Mouse (Mus musculus) heart, embryonic 12.5 days (tissue): Measurements from ENCODE around the gene Cd59b. TPM values are rescaled to one million over a fixed set of nuclear protein-coding genes. Genes with fewer than 3 reads are reported as not detected.

Source experiments
- ATAC-seq: fragments of 200-750 bp; cut with Nextera tagmentation; 2 replicates; pipeline ENCODE4 v1.8.0; 2017; ENCODE audit warnings: moderate TSS enrichment, moderate library complexity; ENCODE audit not compliant: insufficient number of reproducible peaks, low FRiP score
- H3K27ac ChIP-seq: fragments of 300-500 bp; sonication (generic); 2 replicates; pipeline ENCODE4 v1.5.1; 2016; ENCODE audit warnings: mild to moderate bottlenecking, moderate library complexity; ENCODE audit not compliant: poor library complexity, severe bottlenecking
- H3K27me3 ChIP-seq: fragments of 300-500 bp; sonication (generic); replicated peaks from 2 replicates; pipeline ENCODE4 v1.6.1; 2016; ENCODE audit warnings: mild to moderate bottlenecking, moderate library complexity
- H3K36me3 ChIP-seq: fragments of 300-500 bp; sonication (generic); 2 replicates; pipeline ENCODE4 v1.6.1; 2016; ENCODE audit warnings: mild to moderate bottlenecking, moderate library complexity
- H3K4me1 ChIP-seq: fragments of 300-500 bp; sonication (generic); replicated peaks from 2 replicates; pipeline ENCODE4 v1.6.1; 2016; ENCODE audit warnings: mild to moderate bottlenecking
- H3K4me2 ChIP-seq: fragments of 300-500 bp; sonication (generic); 2 replicates; pipeline ENCODE4 v1.6.1; 2016; ENCODE audit warnings: mild to moderate bottlenecking, moderate library complexity
- H3K4me3 ChIP-seq: fragments of 300-500 bp; sonication (generic); 2 replicates; pipeline ENCODE4 v1.5.1; 2016; ENCODE audit warnings: mild to moderate bottlenecking
- H3K9ac ChIP-seq: fragments of 300-500 bp; sonication (generic); 2 replicates; pipeline ENCODE4 v1.6.1; 2016; ENCODE audit warnings: mild to moderate bottlenecking, moderate library complexity
- H3K9me3 ChIP-seq: fragments of 300-500 bp; sonication (generic); replicated peaks from 2 replicates; pipeline ENCODE4 v1.6.1; 2016; ENCODE audit warnings: mild to moderate bottlenecking, moderate library complexity
- WGBS: fragments of 180-500 bp; shearing (Covaris S2); methylation state at CpG from one replicate; pipeline ENCODE4 v1.1.7; 2016; 5-methylcytosine and 5-hydroxymethylcytosine counted together
- polyA plus RNA-seq: library from polyadenylated mRNA; unstranded; fragments of >200 nt; fragmentation: Nextera tagmentation; extraction: Ambion mirVana; gene quantifications from 2 replicates; pipeline ENCODE4 v1.2.1, GENCODE M21; 2016

Cd59b gene
- polyA plus RNA-seq, 1 experiment from 2014 or later: 4.9 TPM

GRCm38 (mm10) chr2:104119097-104119496 is 49.4 kb downstream of the Cd59b start:
- H3K4me1 ChIP-seq: peaks cover 41% of the 10 kb centered on the region
- no peaks in the 10 kb centered on the region for H3K9me3 ChIP-seq
- H3K4me2 ChIP-seq: no peak overlapping the region
- H3K9ac ChIP-seq: no peak overlapping the region
- 76% methylated on average over 1 of the region's 1 CpGs for WGBS
- no peak overlapping the region for H3K4me3 ChIP-seq
- no peak for ATAC-seq
- H3K36me3 ChIP-seq: peaks cover 5% of the 10 kb centered on the region; the same call in 1 of the 2 replicates
- no peak overlapping the region for H3K27ac ChIP-seq
- no peaks in the 10 kb centered on the region for H3K27me3 ChIP-seq

DNA sequence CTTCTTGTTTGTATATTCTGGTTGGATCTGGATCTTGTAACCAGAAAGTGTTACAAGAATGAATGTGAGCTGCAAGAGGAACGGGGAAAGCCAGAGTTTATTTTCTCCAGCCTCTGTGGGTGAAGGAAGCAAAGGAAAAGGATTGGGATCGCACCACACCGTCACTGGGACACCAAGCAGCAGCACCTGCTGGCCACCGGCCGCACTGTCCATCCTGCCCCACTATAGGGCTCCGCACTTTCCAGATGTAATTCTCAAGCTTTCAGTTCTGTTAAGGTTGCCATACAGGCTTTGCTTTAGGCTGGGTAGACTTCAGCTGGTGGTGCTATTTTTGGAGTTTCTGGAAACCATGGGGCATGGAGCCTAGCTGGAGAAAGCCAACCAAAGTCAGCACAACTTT is 50.7 kb downstream of the Cd59b start:
- Histone ChIP-seq H3K36me3 (peaks cover 5% of the 10 kb centered on the region; the same call in 1 of the 2 replicates), H3K4me1 (peaks cover 47% of the 10 kb centered on the region), H3K27ac (peak overlapping the region; percentile 85), H3K9me3 (no peaks in the 10 kb centered on the region), H3K9ac (no peak overlapping the region), H3K4me3 (no peak overlapping the region), H3K4me2 (no peak overlapping the region), H3K27me3 (no peaks in the 10 kb centered on the region)
- 44% methylated on average over 6 of the region's 6 CpGs for WGBS
- ATAC-seq: no peak

- no peaks in the 10 kb centered on the region for H3K27me3 ChIP-seq
- peak; percentile 0; the same call in 1 of the 2 replicates for ATAC-seq
- peak overlapping the region; percentile 91 for H3K4me2 ChIP-seq
- H3K27ac ChIP-seq: peak overlapping the region; percentile 85
- 64% methylated on average over 8 of the region's 8 CpGs for WGBS
- H3K9ac ChIP-seq: peak overlapping the region; percentile 89; the same call in 1 of the 2 replicates
- peak overlapping the region; percentile 67 for H3K4me3 ChIP-seq
- peaks cover 47% of the 10 kb centered on the region for H3K4me1 ChIP-seq
- peaks cover 5% of the 10 kb centered on the region; the same call in 1 of the 2 replicates for H3K36me3 ChIP-seq
- H3K9me3 ChIP-seq: no peaks in the 10 kb centered on the region
Observed at GRCm38 (mm10) chr2:104121681-104122504, 52.2 kb downstream of the Cd59b start.

DNA sequence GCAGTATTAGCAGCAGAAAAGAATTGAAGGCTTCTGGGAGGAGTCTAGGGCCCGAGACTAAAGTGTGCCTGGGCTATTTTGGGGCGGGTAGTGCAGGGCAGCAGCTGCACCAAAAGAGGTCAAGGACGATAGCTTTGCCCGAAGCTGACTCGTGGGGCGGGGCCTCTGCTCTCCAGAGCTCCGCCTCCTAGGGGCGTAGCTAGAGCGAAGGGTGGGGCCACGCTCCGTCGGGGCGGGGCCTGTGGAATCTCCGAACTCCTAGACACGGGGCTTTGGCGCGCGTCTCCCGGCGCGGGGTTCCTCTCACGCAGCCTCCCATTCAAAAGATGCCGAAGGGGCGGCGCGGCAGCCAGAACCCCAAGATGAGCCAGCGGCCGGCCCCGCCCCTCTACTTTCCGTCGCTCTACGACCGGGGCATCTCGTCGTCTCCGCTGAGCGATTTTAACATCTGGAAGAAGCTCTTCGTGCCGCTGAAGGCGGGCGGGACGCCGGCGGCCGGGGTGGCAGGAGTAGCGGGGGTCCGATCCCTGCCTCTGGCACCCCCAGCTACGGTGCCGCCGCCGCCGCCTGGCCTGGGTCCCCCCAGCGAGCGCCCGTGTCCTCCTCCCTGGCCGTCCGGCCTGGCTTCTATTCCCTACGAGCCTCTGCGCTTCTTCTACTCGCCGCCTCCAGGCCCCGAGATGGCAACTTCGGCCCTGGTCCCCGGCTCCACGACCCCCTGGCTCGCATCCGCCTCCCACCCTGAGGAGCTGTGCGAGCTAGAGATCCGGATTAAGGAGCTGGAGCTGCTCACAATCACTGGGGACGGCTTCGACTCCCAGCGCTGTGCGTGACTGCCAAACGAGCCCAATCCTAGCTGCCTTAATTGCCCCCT is 53.1 kb downstream of the Cd59b start, which contains the start of gene A930018P22Rik:
Gene A930018P22Rik (plus strand): TSS at position 265 of the 874 bp plus-strand sequence.
- peak within 1 kb of the TSS; percentile 91 for H3K4me2 ChIP-seq
- peaks cover 3% of the 10 kb centered on the region; the same call in 1 of the 2 replicates for H3K36me3 ChIP-seq
- ATAC-seq: peak; percentile 95
- whole genome bisulfite sequencing: under 1% methylated on average over 74 of the region's 74 CpGs
- peak within 1 kb of the TSS; percentile 89 for H3K9ac ChIP-seq
- H3K4me1 ChIP-seq: peaks cover 47% of the 10 kb centered on the region
- peak within 1 kb of the TSS; percentile 85 for H3K27ac ChIP-seq
- H3K27me3 ChIP-seq: no peaks in the 10 kb centered on the region
- peak within 1 kb of the TSS; percentile 67 for H3K4me3 ChIP-seq
- no peaks in the 10 kb centered on the region for H3K9me3 ChIP-seq

DNA sequence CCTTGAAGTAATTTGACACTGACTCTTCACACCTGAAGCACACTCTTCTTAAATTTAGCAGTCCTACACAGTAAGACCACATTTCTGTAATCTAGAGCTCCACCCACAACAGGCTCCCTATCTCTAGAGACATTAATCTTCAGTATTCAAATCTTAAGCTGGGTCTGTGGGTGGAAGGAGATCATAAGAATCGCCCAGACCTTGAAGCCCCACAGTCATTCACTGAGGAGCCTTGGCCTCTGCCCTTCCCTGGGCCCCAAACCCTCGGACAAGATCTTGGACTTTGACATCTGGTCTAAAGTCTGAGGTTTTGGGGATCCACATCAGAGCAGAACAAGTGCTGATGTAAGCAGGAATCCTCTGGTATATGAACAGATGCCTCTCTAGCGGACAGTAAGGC is 53.9 kb downstream of the Cd59b start:
- Histone ChIP-seq H3K4me3 (peak overlapping the region; percentile 67), H3K9ac (0 out of 2 replicates have a peak overlapping the region, but pooled peaks have one; percentile 89), H3K4me2 (peak overlapping the region; percentile 91), H3K27me3 (no peaks in the 10 kb centered on the region), H3K9me3 (no peaks in the 10 kb centered on the region), H3K36me3 (no peaks in the 10 kb centered on the region), H3K4me1 (peaks cover 46% of the 10 kb centered on the region), H3K27ac (no peak overlapping the region; the same call in 1 of the 2 replicates)
- no peak for ATAC-seq
- WGBS: 48% methylated on average over 3 of the region's 3 CpGs

DNA sequence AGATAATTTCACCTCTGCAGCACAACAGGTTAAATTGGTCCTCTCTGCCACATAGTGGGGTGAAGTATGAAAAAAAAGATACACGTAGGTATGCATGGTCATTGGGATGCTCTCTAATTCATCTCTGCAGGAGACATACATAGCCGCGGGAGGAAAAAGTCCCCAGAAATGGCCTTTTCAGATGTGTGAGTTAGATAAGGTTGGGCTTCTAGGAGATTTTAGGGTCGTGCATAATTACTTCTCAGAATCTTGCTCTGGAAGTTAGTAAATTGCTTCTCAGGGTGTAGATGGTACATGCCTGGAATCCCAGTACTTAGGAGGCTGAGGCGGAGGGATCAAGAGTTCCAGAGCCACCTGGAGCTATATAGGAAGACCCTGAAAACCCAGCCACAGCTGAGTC is 54.4 kb downstream of the Cd59b start:
- Histone ChIP-seq H3K4me1 (peaks cover 41% of the 10 kb centered on the region), H3K9me3 (no peaks in the 10 kb centered on the region), H3K4me3 (no peak overlapping the region), H3K9ac (no peak overlapping the region), H3K27ac (no peak overlapping the region), H3K27me3 (no peaks in the 10 kb centered on the region), H3K4me2 (no peak overlapping the region), H3K36me3 (no peaks in the 10 kb centered on the region)
- ATAC-seq: no peak
- 75% methylated on average over 5 of the region's 5 CpGs for WGBS

DNA sequence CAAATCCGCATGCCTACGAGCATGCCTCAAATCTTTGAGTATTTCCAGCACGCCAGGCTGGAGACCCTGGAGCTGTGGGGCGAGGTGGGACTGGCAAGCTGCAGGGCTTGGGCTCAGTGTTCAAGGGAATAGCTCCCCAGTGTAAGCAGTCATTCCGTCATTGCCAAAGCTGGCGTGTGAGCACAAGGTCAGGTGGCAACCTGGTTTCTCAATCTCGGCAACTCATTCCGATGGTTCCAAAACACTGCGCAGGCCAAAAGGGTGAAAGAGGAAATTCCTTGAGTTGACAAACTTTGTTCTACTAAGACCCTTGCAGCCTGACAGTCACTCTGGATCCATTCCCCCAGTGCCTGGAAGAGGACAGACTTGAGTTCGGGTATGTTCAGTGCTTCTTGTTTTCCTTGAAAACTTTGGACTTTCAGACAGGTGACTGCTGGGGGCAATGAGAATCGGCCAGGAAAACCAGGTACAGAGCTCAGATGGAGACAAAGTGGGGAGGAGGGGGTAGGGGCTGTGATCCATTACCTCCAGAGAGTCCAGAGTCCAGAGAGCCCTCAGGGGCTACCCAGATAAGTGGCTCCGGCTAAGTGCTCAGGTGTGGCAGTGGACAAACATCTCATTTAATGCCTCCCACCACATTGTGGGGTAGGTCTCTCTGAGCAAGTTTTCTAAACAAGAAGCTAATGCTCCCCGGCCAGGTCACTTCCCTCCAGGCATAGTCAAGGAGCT is 59.3 kb downstream of the Cd59b start:
- WGBS: 85% methylated on average over 13 of the region's 13 CpGs
- Histone ChIP-seq H3K9me3 (no peaks in the 10 kb centered on the region), H3K4me2 (no peak overlapping the region)

GRCm38 (mm10) chr2:104130165-104130564 is 60.5 kb downstream of the Cd59b start:
- WGBS: 29% methylated on average over 6 of the region's 6 CpGs
- ATAC-seq: peak; percentile 78

More for the DNA sequence above, 59.3 kb downstream of the Cd59b start:
- Histone ChIP-seq H3K4me1 (peaks cover 37% of the 10 kb centered on the region), H3K36me3 (no peaks in the 10 kb centered on the region), H3K4me3 (no peak overlapping the region), H3K27ac (no peak overlapping the region), H3K9ac (no peak overlapping the region), H3K27me3 (no peaks in the 10 kb centered on the region)
- no peak for ATAC-seq

GRCm38 (mm10) chr2:104130969-104131368 is 61.3 kb downstream of the Cd59b start:
- Histone ChIP-seq H3K4me1 (peaks cover 31% of the 10 kb centered on the region), H3K36me3 (no peaks in the 10 kb centered on the region), H3K4me3 (no peak overlapping the region), H3K4me2 (no peak overlapping the region), H3K27me3 (no peaks in the 10 kb centered on the region), H3K9me3 (no peaks in the 10 kb centered on the region), H3K27ac (no peak overlapping the region), H3K9ac (no peak overlapping the region)
- no peak for ATAC-seq
- 69% methylated on average over 3 of the region's 3 CpGs for WGBS

More at GRCm38 (mm10) chr2:104130165-104130564, 60.5 kb downstream of the Cd59b start:
- Histone ChIP-seq H3K4me1 (peaks cover 31% of the 10 kb centered on the region), H3K4me2 (peak overlapping the region; percentile 5; the same call in 1 of the 2 replicates), H3K36me3 (no peaks in the 10 kb centered on the region), H3K9ac (no peak overlapping the region), H3K27me3 (no peaks in the 10 kb centered on the region), H3K9me3 (no peaks in the 10 kb centered on the region), H3K27ac (no peak overlapping the region), H3K4me3 (no peak overlapping the region)

DNA sequence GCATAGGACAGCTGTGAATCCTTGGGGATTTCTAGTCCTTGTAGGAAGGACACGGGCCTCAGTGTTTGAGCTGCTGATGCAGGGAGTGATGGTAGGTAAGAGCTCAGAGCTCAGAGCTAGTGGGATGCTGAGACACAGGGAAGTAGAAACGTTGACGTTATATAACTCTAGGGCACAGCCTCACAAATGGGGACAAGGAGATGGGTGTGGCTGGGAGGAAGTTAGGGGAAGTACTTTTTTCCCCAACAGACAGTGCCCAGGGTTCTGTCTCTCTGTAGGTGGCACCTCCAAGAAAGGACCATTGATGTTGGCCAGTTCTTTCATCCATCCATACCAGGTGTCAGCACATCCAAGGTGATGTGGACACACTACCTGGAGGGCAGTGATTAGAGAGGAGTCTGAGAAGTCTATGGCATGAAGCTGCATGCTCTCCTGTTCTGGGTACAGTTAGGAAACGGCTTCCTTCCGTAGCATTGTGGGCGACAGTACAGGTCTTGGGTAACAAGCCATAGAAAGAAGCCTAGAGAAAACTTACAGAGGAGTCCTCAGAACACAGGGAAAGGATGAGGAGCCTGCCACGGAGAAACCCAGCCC is 62.7 kb downstream of the Cd59b start:
- no peak overlapping the region for H3K4me3 ChIP-seq
- no peak overlapping the region for H3K27ac ChIP-seq
- no peaks in the 10 kb centered on the region for H3K36me3 ChIP-seq
- H3K9me3 ChIP-seq: no peaks in the 10 kb centered on the region
- H3K9ac ChIP-seq: no peak overlapping the region
- no peak overlapping the region for H3K4me2 ChIP-seq
- ATAC-seq: no peak
- no peaks in the 10 kb centered on the region for H3K27me3 ChIP-seq
- peaks cover 31% of the 10 kb centered on the region for H3K4me1 ChIP-seq
- whole genome bisulfite sequencing: 68% methylated on average over 7 of the region's 7 CpGs
